Mouse (Mus musculus) forelimb bud, embryonic 11.5 days (tissue): ENCODE measurements around the gene Olfr361.
"Not testable (repeated sequence)": the region's sequence is repeated elsewhere in the genome, so short reads cannot be mapped to it uniquely, and the experiment has no call there.

ENCODE experiments used
- DNase-seq: peaks from one replicate; pipeline ENCODE4 v3.0.0-alpha.2; 2012; ENCODE audit warnings: low read depth, low spot score

Gene Olfr361

GRCm38 (mm10) chr2:37089190-37089589 is at the start of gene Olfr361:
Gene Olfr361 (minus strand): TSS chr2:37089290.
- not testable (repeated sequence) for DNase-seq

DNA sequence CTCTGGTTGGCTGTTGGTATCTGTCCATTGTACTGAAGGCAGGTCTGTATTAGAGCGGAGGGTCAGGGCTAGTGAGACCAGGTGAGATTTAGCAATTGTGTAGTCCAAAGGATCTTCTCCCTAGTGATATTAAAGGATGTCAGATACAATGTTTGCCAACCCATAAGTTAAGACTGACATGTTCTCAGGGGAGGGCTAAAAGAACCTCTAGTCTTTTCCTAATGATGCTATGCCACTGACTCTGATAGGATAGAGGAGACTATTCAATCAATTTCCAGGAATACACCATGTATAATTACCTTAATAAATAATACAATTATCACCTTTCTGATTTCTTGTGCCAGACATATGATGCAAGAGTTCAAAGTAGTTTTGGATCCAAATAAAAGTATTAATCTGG is 28.7 kb upstream of the Olfr361 start, which contains the start of gene Olfr362:
Gene Olfr362, minus strand, starts transcription at position 101 of the 400 bp plus-strand sequence.
- DNase-seq = no peak

DNA sequence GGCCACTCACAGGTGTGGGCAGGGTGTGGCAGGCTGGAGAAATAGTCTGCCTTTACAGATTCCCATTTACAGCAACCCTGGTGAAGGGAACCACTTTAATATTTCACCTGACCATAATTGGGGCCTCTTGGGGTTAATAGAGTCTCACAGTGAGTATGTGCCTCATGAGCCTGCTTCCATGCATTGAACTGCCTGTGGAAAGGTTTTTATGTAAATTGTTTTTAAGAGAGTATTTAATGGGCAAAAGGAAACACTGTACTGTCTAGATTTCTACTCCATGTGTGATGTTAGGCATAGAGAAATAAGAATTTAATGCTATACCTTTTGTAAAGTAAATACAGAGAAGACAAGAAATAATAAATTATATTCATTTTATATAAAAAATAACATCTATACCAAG is 23.6 kb downstream of the Olfr361 start, which contains the start of gene Olfr360:
Gene Olfr360, plus strand, starts transcription at position 301 of the 400 bp plus-strand sequence.
- DNase-seq = no peak
